Mouse (Mus musculus) thymus, adult 18-20 months (tissue): ENCODE measurements around the gene Chd3.

Experiments
- DNase-seq, 2 experiments: peaks; one replicate each; pipeline ENCODE4 v3.0.0; 2022; ENCODE audit warnings: mixed read lengths in 2 of 2

The Chd3 gene

DNA sequence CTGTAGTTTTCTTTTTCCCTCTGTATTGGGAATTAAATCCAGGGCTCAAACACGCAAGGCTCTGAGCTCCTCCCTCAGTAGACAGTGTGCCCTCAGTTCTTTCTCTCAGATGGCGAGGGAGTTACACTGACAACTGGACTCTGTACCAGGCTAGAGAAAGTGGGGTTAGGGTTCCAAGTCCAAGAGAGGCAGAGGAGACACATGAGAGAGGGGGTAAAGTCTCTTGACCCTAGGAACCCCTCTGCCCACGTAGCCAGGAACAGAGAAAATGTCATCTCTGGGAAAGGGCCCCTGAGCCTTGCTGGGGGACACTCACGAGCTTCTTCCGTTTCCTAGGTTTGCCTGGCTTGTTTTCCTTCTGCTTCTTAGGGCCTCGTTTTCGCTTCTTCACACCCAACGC is 4.8 kb downstream of the Chd3 start:
- no peak for DNase-seq

DNA sequence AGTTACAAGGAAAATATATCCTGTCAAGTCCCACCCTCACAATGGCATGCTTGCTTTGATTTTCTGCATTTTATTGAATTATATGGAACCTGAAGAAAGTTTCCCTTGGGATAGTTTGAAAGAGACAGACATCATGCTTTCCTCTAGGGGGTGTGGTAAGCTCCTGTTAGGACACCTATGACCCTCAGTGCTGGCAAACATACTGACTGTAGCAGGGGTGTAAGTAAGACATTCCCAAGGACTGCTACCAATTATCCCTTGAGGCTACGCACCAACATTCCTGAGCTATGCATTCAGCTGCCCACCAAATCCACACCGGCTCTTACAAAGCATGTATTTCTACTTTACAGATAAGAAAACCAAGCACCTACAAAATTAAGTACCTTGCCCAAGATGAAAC is 6.7 kb downstream of the Chd3 start:
- DNase-seq = no peak

DNA sequence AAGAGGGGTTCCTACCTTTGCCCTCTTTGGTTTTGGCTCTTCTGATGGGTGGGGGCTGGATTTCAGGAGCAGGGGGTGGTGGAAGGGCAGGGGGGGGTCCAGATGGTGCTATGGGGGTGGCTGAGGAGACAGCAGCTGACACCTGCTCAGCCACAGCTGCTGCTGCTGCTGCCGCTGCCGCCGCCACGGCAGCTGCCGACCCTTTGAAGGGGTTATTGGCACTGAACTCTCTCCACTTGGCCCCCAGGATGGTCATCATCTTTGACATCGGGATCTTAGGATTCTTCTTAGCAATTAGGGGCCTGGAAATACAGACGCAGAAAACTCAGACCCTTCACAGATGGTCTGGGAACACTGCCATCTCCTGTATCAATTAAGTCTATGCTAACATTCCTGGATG is 7.2 kb downstream of the Chd3 start:
- no peak for DNase-seq

DNA sequence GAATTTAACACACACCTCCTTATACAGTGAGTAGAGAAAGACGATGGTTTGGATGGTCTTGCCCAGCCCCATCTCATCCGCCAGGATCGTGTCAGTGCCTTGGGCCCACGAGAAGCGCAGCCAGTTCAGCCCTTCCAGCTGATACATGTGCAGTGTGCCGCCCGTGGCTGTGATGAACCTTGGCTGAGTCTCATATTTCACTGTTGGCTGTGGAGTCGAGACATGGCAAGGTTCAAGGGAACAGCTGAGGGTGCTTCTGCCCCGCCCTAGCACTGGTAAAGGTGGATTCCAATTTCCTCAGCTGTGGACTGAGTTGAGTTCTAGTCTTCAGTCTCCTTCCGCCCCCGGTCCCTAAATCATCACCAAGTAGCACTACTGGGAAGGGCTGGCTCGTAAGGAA is 11.5 kb downstream of the Chd3 start:
- DNase-seq = no peak

DNA sequence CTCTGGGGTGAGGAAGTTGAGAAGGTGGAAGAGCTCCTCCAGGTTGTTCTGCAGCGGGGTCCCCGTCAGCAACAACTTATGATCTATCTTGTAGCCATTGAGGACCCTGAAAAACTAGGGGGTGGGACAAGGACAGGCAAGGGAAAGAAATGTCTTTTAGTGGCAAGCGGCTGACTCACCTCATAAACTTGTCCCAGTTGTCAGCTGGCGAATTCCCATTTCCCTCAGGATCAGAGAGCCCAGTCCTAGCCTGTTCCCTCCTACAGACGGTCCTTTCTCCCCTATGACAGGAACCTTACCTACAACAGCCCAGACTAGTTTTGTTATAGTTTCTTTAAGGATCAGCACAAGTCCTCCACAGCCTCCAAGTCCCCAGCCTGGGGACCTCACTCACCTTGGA is 12.7 kb downstream of the Chd3 start:
- no peak for DNase-seq

DNA sequence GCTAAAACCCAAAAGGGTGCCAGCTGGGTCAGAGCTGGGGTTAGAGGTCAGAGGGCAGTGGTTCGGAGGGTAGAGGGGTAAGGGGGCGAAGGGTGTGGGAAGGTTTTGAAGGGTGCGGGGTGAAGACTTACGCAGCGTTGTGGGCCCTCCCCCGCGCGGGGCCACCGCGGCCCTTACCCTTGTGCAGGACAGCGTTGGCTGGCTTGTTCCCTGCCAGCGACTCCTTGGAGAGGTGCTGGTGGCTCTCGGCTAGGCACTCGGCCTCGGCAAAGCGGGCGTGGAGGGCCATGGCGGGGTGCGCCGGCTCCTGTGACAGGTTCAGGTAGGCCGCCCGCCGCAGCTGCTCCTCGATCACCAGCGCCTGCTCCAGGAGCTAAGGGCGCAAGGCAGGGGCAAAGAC is 22.8 kb downstream of the Chd3 start:
- no peak for DNase-seq

- DNase-seq = peak; percentile 56 to 67
These were observed 28.8 kb downstream of the Chd3 start, which contains the start of gene Rnf227 for GRCm38 (mm10) chr11:69340161-69341131. Gene Rnf227, plus strand, starts transcription at chr11:69340461.

GRCm38 (mm10) chr11:69334796-69335195 is 34.4 kb downstream of the Chd3 start:
- no peak for DNase-seq

DNA sequence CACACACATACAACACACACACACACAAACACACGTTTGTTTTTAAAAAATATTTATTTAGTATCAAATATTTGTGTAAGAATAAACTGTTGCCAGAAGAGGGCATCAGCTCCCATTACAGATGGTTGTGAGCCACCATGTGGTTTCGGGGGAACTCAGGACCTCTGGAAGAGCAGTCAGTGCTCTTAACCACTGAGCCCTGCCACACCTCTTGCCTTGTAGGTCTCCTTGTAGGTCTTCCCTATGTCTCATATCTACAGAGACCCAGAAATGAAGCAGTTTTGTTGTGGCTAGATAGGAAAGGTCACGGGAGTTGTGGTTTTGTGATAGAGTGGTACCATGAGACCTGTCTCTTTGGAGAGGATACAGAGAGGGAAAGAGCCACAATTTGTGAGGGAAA is 35.3 kb downstream of the Chd3 start:
- no peak for DNase-seq

GRCm38 (mm10) chr11:69332713-69333253 is 36.4 kb downstream of the Chd3 start:
- DNase-seq = no peak

DNA sequence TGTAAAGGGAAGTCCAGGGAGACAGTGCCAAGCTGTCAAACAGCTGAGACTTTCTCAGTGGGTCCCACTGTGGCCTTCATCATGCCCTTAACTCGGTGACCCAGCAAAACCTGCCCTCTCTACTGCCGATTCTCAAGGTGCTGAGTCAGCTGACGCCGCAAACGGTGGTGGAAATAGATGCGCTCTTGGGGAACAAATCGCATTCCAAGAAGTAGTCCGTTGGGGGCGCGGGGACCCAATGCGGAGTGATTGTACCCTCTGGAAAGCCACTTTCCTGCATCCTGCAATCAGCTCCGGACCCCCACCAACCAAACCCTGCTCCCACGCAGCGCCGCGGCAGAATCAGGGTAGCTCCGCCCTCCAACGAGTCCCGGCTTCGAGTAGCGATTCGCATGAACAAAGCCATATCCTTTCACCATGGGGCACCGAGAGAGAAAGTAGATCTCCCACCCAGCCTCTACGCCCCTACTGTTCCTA is 37.2 kb downstream of the Chd3 start:
- peak; percentile 56 to 71 for DNase-seq

GRCm38 (mm10) chr11:69331152-69331551 is 38.1 kb downstream of the Chd3 start:
- no peak for DNase-seq

- DNase-seq = no peak
These were observed 40.7 kb downstream of the Chd3 start for GRCm38 (mm10) chr11:69328517-69328916.

DNA sequence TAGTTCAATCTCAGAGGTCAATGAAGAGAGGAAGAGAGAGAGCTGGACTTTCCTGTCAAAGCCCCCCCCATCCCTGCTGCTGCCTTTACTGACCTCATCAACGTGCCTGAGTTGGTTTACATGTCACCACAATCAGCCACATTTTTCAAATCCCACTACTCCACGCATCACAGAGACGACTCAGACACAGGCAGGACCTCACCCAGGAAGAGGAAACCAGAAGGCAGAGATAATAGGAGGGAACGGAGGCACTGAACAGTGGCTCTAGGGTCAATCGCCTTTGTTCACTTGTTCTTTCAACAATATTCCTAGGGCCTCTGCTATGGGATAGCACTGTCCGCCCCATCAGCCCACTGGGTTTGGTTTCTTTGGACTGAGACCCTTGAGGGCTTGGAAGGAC is 41.6 kb downstream of the Chd3 start:
- DNase-seq = no peak

- no peak for DNase-seq
These were observed 42.1 kb downstream of the Chd3 start for GRCm38 (mm10) chr11:69327157-69327442.

DNA sequence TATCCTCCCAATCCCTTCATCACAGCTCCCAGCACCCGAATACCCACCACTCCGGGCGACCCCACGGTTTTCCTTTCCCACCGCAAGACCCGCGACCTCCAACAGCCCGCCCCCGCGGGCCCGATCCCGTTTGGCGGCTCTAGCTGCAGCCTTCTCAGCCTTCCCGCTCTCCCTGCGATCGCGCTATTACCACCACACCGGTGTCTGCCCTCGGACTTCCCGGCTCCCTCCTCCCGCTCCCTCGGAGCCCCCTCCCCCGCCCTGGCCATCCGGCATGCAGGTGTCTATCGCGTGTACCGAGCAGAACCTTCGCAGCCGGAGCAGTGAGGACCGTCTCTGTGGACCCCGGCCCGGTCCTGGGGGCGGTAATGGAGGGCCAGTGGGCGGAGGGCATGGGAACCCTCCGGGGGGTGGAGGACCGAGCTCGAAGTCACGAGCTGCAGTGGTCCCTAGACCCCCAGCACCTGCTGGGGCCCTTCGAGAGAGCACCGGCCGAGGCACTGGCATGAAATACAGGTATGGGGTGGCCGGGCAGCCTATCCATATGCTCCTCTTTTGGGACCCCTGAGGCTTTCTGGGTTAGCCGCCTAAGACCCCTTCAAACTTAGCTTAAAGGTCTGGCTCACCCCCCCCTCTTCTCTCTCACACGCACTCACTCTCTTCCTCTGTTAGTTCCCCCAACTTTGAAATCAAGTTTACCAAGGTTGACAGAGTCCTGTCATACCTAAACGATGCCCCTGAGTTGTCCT is 42.6 kb downstream of the Chd3 start:
- DNase-seq = peak; percentile 51 to 57

DNA sequence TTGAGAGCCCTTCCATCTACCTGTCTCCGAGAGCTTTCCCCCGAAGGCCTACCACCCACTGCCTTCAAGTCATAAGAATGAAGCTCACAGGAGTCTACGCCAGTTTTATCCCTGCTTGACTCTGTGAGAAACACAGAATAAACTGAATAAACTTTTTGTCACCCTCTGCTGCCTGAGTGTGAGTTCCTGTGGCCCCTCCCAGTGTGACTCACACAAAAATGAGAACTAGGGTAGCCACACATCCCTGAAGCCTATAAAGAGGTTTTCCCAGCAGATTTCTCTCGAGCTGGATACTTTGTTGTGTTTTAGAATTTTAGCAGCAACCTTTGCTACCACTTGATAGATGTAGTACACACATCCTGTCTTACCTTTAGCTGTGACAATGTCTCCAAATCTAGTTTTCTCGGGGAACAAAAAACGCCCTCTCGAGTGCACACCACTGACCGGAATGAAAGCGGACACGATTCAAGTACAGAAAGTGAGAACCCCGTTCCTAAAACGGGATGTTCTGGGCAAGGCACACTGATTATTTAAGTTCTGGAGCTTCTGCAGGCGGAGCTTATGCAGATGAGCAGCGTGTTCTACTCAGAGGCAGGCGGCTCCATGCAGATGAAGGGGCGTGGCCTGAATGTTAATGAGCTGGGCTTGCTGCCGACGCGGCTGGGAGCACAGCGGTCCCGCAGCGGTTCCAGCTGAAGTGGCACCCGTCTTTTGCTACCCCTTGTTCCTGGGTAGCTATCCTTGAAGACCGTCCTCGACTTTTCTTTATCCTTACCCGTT is 43.4 kb downstream of the Chd3 start, which contains the start of gene Kcnab3:
Gene Kcnab3 (plus strand): TSS at position 631 of the 780 bp plus-strand sequence.
- DNase-seq = peak; percentile 76 to 83

- DNase-seq = no peak
These were observed 44.5 kb downstream of the Chd3 start for GRCm38 (mm10) chr11:69324749-69325148.

- peak; percentile 99 to 100 for DNase-seq
These were observed 45.5 kb downstream of the Chd3 start, which contains the start of the genes Cntrob and Trappc1 for GRCm38 (mm10) chr11:69323667-69324111. Gene Cntrob, minus strand, starts transcription at chr11:69323775. Gene Trappc1, plus strand, starts transcription at chr11:69323980.

- DNase-seq = no peak
These were observed 46.3 kb downstream of the Chd3 start for GRCm38 (mm10) chr11:69322693-69323471.

DNA sequence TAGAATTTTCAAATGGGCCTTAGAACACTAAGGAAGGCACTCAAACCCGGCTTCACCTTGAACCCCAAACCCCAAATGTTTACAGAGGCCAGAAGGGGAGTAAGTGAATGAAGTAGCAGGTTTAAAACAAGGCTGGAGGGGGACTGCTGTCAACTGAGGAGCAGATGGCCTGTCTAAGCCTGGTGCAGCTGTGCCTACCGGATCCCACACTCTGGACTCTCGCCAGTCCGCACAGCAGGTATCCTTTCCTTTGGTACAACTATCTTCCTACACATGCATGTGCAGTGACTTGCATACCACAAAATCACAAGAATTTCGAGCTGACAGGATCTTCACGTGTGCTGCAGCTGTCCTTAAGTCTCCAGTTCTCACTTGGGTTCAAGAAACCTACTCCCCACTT is 47.2 kb downstream of the Chd3 start:
- no peak for DNase-seq

GRCm38 (mm10) chr11:69321580-69321979 is 47.6 kb downstream of the Chd3 start:
- no peak for DNase-seq
